Mouse (Mus musculus): ENCODE data around the gene Gpr3.

Gene Gpr3

GRCm38 (mm10) chr4:133233285-133233976 lies 21.1 kb upstream of the Gpr3 start:
- peak; percentile 72 to 76 for DNase-seq

- no peak for DNase-seq
Measured at GRCm38 (mm10) chr4:133229582-133229981, 17.2 kb upstream of the Gpr3 start.

- peak in 1 of 2 experiments; percentile 25 for DNase-seq
Measured at GRCm38 (mm10) chr4:133227636-133228035, 15.3 kb upstream of the Gpr3 start.

- DNase-seq: no peak
Measured at GRCm38 (mm10) chr4:133226073-133226472, 13.7 kb upstream of the Gpr3 start.

- DNase-seq: no peak
Measured at GRCm38 (mm10) chr4:133223875-133224274, 11.5 kb upstream of the Gpr3 start.

GRCm38 (mm10) chr4:133221701-133222100 lies 9.4 kb upstream of the Gpr3 start:
- DNase-seq: no peak

GRCm38 (mm10) chr4:133220656-133221055 lies 8.3 kb upstream of the Gpr3 start:
- DNase-seq: peak; percentile 71 to 89

- no peak for DNase-seq
Measured at GRCm38 (mm10) chr4:133218745-133219144, 6.4 kb upstream of the Gpr3 start.

GRCm38 (mm10) chr4:133217641-133218040 lies 5.3 kb upstream of the Gpr3 start:
- peak; percentile 58 to 86 for DNase-seq

GRCm38 (mm10) chr4:133213661-133214060 lies 1.3 kb upstream of the Gpr3 start:
- DNase-seq: no peak

- DNase-seq: peak; percentile 41 to 49
Measured at GRCm38 (mm10) chr4:133213268-133213590, 893 bp upstream of the Gpr3 start.

- peak; percentile 81 to 91 for DNase-seq
Measured at GRCm38 (mm10) chr4:133212562-133213267, 379 bp upstream of the Gpr3 start.

- no peak for DNase-seq
Measured at GRCm38 (mm10) chr4:133210788-133211390, 1.4 kb downstream of the Gpr3 start.

GRCm38 (mm10) chr4:133210023-133210787 lies 2.1 kb downstream of the Gpr3 start:
- DNase-seq: no peak

GRCm38 (mm10) chr4:133209366-133209765 lies 3.0 kb downstream of the Gpr3 start:
- DNase-seq: peak; percentile 52 to 72

GRCm38 (mm10) chr4:133204379-133204778 lies 8.0 kb downstream of the Gpr3 start:
- DNase-seq: no peak

- DNase-seq: no peak
Measured at GRCm38 (mm10) chr4:133203591-133203990, 8.7 kb downstream of the Gpr3 start.

- DNase-seq: no peak
Measured at GRCm38 (mm10) chr4:133202254-133202653, 10.1 kb downstream of the Gpr3 start.

- peak; percentile 86 to 90 for DNase-seq
Measured at GRCm38 (mm10) chr4:133201006-133201771, 11.1 kb downstream of the Gpr3 start.

GRCm38 (mm10) chr4:133200343-133200742 lies 12.0 kb downstream of the Gpr3 start:
- DNase-seq: peak; percentile 50 to 61

GRCm38 (mm10) chr4:133199743-133200142 lies 12.6 kb downstream of the Gpr3 start:
- DNase-seq: no peak

Data from kidney, postnatal 36 days (tissue).